Mouse (Mus musculus) neural tube, embryonic 12.5 days (tissue): ENCODE results near the gene Llgl2. TPM values are rescaled to one million over a fixed set of nuclear protein-coding genes. Genes with fewer than 3 reads are reported as not detected.

Experiments used
- ATAC-seq: fragments of 200-750 bp; cut with Nextera tagmentation; 2 replicates; pipeline ENCODE4 v1.8.0; 2017; ENCODE audit warnings: low read depth, mild to moderate bottlenecking, moderate TSS enrichment, moderate library complexity; ENCODE audit not compliant: low FRiP score
- H3K27ac ChIP-seq: fragments of 300-500 bp; sonication (generic); 2 replicates; pipeline ENCODE4 v1.5.1; 2016
- H3K27me3 ChIP-seq: fragments of 300-500 bp; sonication (generic); replicated peaks from 2 replicates; pipeline ENCODE4 v1.6.1; 2016; ENCODE audit warnings: mild to moderate bottlenecking
- H3K36me3 ChIP-seq: fragments of 300-500 bp; sonication (generic); 2 replicates; pipeline ENCODE4 v1.6.1; 2016; ENCODE audit warnings: mild to moderate bottlenecking
- H3K4me1 ChIP-seq: fragments of 300-500 bp; sonication (generic); 2 replicates; pipeline ENCODE4 v1.6.1; 2016
- H3K4me2 ChIP-seq: fragments of 300-500 bp; sonication (generic); replicated peaks from 2 replicates; pipeline ENCODE4 v1.6.1; 2016; ENCODE audit warnings: mild to moderate bottlenecking
- H3K4me3 ChIP-seq: fragments of 300-500 bp; sonication (generic); 2 replicates; pipeline ENCODE4 v1.5.1; 2016
- H3K9ac ChIP-seq: fragments of 300-500 bp; sonication (generic); 2 replicates; pipeline ENCODE4 v1.6.1; 2016; ENCODE audit warnings: mild to moderate bottlenecking
- H3K9me3 ChIP-seq: fragments of 300-500 bp; sonication (generic); 2 replicates; pipeline ENCODE4 v1.6.1; 2016; ENCODE audit warnings: mild to moderate bottlenecking
- WGBS: fragments of 180-500 bp; shearing (Covaris S2); methylation state at CpG from one replicate; pipeline ENCODE4 v1.1.7; 2016; 5-methylcytosine and 5-hydroxymethylcytosine counted together
- polyA plus RNA-seq: library from polyadenylated mRNA; unstranded; fragments of >200 nt; fragmentation: Nextera tagmentation; extraction: Ambion mirVana; gene quantifications from 2 replicates; pipeline ENCODE4 v1.2.1, GENCODE M21; 2016

Llgl2 gene
- polyA plus RNA-seq, 1 experiment from 2014 or later: 5.7 TPM

GRCm38 (mm10) chr11:115811381-115812093 is 12.3 kb upstream of the Llgl2 start:
- H3K4me1 ChIP-seq: peaks cover 76% of the 10 kb centered on the region
- H3K27me3 ChIP-seq: no peaks in the 10 kb centered on the region
- H3K9ac ChIP-seq: peak overlapping the region; percentile 83
- peaks cover 26% of the 10 kb centered on the region for H3K36me3 ChIP-seq
- peak overlapping the region; percentile 94 for H3K4me3 ChIP-seq
- H3K9me3 ChIP-seq: no peaks in the 10 kb centered on the region
- H3K27ac ChIP-seq: no peak overlapping the region
- no peak for ATAC-seq
- WGBS: 80% methylated on average over 20 of the region's 20 CpGs
- peak overlapping the region; percentile 94 for H3K4me2 ChIP-seq

DNA sequence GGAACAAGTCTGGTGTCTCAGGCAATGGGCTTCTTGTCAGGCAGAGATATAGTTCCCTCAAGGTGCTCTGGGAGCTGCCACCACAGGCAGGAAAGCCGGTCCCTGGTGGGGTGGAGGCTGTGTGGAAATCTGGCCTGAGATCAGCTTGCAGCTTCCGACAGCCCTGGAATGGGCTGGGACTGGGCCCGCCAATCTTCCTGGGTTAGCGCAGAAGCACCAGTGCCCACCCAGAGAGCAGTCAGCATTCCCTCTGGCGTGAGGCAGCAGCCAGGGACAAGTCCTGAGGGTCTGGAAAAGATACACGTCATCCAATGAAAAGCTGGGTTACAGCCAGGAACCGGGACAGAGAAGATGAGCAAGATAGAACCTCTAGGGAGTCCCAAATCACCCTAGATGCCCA is 11.8 kb upstream of the Llgl2 start:
- H3K36me3 ChIP-seq: peaks cover 26% of the 10 kb centered on the region
- H3K27me3 ChIP-seq: no peaks in the 10 kb centered on the region
- peak overlapping the region; percentile 94 for H3K4me3 ChIP-seq
- peaks cover 74% of the 10 kb centered on the region for H3K4me1 ChIP-seq
- no peak overlapping the region for H3K27ac ChIP-seq
- H3K9ac ChIP-seq: peak overlapping the region; percentile 83
- no peaks in the 10 kb centered on the region for H3K9me3 ChIP-seq
- no peak for ATAC-seq
- peak overlapping the region; percentile 94 for H3K4me2 ChIP-seq
- 52% methylated on average over 7 of the region's 7 CpGs for WGBS

DNA sequence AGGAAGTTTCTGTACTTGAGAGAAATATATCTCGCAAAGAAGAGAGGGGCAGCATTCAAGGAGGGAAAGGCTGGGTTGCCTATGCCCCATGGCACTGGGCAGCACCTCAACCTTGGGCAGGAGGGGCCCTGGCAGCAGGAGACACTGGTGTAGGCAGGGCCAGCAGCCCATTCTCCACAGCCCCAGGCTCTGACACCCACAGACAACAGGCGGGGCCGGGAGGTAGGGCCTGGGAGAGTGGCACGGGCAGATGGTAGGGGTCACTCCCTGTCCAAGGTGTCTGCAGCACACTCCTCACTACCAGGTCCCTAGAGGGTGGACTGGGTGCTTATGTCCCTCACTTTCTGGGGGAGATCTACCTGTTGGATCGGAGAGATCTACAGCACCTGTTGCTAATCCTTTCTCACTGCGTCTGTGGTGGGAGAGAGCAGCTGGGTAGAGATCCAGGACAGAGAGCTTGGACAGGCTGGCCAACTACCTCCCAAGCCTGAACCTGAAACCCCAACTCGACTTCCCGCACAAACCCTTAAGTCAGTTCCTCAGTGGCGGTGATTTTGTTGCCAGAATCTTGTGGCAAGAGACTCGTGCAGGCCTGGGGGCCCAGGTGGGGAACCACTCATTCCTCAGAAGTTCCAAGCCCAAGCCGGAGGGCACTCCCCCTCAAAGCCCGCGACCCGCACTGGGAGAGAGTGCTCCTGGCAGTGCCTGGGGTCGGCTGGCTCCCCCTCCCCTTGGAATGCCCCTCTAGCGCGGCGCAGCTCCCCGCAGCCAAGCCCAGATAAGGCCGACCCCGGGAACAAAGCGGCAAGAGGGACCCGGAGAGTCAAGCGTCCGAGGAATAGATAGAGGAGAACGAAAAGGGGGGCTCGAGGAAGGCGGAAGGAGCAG is 11.1 kb upstream of the Llgl2 start:
- 5% methylated on average over 28 of the region's 28 CpGs for WGBS
- Histone ChIP-seq H3K4me2 (peak overlapping the region; percentile 94), H3K27me3 (no peaks in the 10 kb centered on the region), H3K9me3 (no peaks in the 10 kb centered on the region), H3K4me3 (peak overlapping the region; percentile 94), H3K9ac (peak overlapping the region; percentile 83), H3K27ac (0 out of 2 replicates have a peak overlapping the region, but pooled peaks have one; percentile 20), H3K36me3 (peaks cover 29% of the 10 kb centered on the region), H3K4me1 (peaks cover 68% of the 10 kb centered on the region)
- ATAC-seq: peak; percentile 17

GRCm38 (mm10) chr11:115813507-115814296 is 10.1 kb upstream of the Llgl2 start, which contains the start of gene Caskin2:
TSS of gene Caskin2 (minus strand) at chr11:115813639.
- no peaks in the 10 kb centered on the region for H3K27me3 ChIP-seq
- H3K4me2 ChIP-seq: peak within 1 kb of the TSS; percentile 94
- peaks cover 58% of the 10 kb centered on the region for H3K4me1 ChIP-seq
- peaks cover 35% of the 10 kb centered on the region for H3K36me3 ChIP-seq
- ATAC-seq: peak; percentile 91
- no peaks in the 10 kb centered on the region for H3K9me3 ChIP-seq
- peak within 1 kb of the TSS; percentile 94 for H3K4me3 ChIP-seq
- H3K27ac ChIP-seq: 0 out of 2 replicates have a peak within 1 kb of the TSS, but pooled peaks have one; percentile 20
- peak within 1 kb of the TSS; percentile 88 for H3K9ac ChIP-seq
- 1% methylated on average over 43 of the region's 44 CpGs for WGBS

GRCm38 (mm10) chr11:115814605-115815450 is 9.0 kb upstream of the Llgl2 start, which contains the start of gene Tsen54:
TSS of gene Tsen54 (plus strand) at chr11:115814724.
- H3K36me3 ChIP-seq: peaks cover 38% of the 10 kb centered on the region
- H3K4me3 ChIP-seq: peak within 1 kb of the TSS; percentile 94
- H3K4me2 ChIP-seq: peak within 1 kb of the TSS; percentile 94
- peak within 1 kb of the TSS; percentile 66; the same call in 1 of the 2 replicates for H3K27ac ChIP-seq
- H3K27me3 ChIP-seq: no peaks in the 10 kb centered on the region
- WGBS: under 1% methylated on average over 84 of the region's 84 CpGs
- no peaks in the 10 kb centered on the region for H3K9me3 ChIP-seq
- H3K9ac ChIP-seq: peak within 1 kb of the TSS; percentile 88
- peaks cover 47% of the 10 kb centered on the region for H3K4me1 ChIP-seq
- ATAC-seq: peak; percentile 55

GRCm38 (mm10) chr11:115817331-115817730 is 6.5 kb upstream of the Llgl2 start:
- H3K4me3 ChIP-seq: no peak overlapping the region
- ATAC-seq: no peak
- H3K27ac ChIP-seq: no peak overlapping the region
- no peak overlapping the region for H3K4me2 ChIP-seq
- H3K9ac ChIP-seq: no peak overlapping the region
- peaks cover 44% of the 10 kb centered on the region for H3K36me3 ChIP-seq
- peaks cover 22% of the 10 kb centered on the region for H3K4me1 ChIP-seq
- WGBS: 94% methylated on average over 5 of the region's 5 CpGs
- no peaks in the 10 kb centered on the region for H3K27me3 ChIP-seq
- no peaks in the 10 kb centered on the region for H3K9me3 ChIP-seq

DNA sequence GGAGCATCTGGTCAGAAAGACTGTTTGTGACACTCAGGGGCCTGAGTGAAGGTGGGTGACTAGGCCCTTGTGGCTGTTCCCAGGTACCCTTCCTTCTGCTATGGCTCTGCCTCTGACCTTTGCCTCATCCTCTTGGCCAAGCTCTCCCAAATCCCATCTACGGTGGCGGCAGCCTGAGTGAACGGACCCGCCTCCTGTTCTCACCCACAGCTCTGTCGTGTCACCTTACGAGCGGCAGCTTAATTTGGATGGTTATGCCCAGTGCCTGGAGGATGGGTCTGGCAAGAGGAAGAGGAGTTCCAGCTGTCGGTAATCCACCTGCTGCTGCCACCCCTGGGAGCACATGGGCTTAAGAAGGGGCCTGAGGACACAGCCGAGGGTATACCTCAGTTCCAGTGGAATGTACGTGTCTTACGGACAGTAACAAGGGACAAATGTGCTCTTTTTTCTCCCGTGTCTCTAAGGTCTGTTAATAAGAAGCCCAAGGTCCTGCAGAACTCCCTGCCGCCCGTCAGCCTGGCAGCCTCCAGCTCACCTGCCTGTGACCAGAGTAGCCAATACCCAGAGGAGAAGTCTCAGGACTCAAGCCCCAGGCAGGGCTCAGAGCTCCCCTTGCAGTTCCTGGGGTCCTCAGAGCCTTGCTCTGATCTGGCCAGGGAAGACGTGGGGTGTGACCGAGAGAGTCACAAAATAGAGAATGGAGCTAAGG is 3.8 kb upstream of the Llgl2 start:
- no peak overlapping the region for H3K4me2 ChIP-seq
- H3K36me3 ChIP-seq: peaks cover 49% of the 10 kb centered on the region
- H3K27me3 ChIP-seq: peaks cover 20% of the 10 kb centered on the region
- H3K27ac ChIP-seq: no peak overlapping the region
- no peaks in the 10 kb centered on the region for H3K9me3 ChIP-seq
- no peak overlapping the region for H3K9ac ChIP-seq
- H3K4me3 ChIP-seq: no peak overlapping the region
- peaks cover 24% of the 10 kb centered on the region for H3K4me1 ChIP-seq
- no peak for ATAC-seq
- 90% methylated on average over 16 of the region's 16 CpGs for WGBS

DNA sequence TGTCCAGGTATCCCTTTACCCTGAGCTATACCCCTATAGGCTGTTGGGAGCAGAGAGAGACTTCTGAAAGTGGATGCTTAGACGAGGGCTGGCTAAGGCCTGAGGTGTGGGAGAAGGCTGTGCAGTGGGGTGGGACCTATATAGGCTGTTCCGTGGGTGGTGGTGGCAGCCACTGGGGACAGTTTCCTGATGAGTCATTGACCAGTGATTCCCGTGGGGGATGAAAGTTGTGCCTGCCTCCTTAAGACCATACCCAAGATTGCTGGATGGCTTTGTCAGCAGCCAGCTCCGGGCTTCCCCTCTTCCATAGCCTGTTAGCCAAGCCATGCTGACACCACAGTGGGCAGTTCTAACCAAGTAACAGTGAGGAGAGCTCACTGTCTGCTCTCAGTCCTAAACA is 2.8 kb upstream of the Llgl2 start:
- Histone ChIP-seq H3K27me3 (peaks cover 29% of the 10 kb centered on the region), H3K9ac (no peak overlapping the region), H3K36me3 (peaks cover 49% of the 10 kb centered on the region), H3K9me3 (no peaks in the 10 kb centered on the region), H3K4me1 (peaks cover 15% of the 10 kb centered on the region), H3K4me2 (no peak overlapping the region), H3K27ac (no peak overlapping the region), H3K4me3 (no peak overlapping the region)
- no peak for ATAC-seq
- 88% methylated on average over 4 of the region's 4 CpGs for WGBS

DNA sequence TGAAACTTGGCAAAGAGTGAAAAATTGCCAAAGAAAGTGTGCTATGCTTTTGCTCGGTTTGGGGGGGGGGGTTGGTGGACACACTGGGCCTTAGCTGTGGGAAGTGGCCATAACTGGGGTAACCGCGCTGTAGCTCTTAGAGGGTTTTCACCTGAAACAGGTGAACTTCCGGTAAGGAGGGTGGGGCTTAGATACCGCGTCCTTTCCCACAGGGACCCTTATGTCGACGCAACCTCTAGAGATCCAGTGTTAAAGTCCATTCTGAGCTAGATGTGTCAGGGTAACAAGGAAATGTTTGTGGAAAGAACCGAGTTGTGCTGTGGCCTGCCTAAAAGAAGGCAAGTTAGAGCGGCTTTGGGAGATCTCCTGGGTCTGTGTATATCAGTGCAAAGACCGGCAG is 964 bp downstream of the Llgl2 start:
- Histone ChIP-seq H3K27me3 (peaks cover 31% of the 10 kb centered on the region), H3K27ac (no peak overlapping the region), H3K36me3 (peaks cover 30% of the 10 kb centered on the region), H3K4me2 (peak overlapping the region; percentile 97), H3K4me1 (peaks cover 14% of the 10 kb centered on the region), H3K4me3 (no peak overlapping the region), H3K9ac (no peak overlapping the region), H3K9me3 (no peaks in the 10 kb centered on the region)
- no peak for ATAC-seq
- WGBS: 19% methylated on average over 11 of the region's 11 CpGs

DNA sequence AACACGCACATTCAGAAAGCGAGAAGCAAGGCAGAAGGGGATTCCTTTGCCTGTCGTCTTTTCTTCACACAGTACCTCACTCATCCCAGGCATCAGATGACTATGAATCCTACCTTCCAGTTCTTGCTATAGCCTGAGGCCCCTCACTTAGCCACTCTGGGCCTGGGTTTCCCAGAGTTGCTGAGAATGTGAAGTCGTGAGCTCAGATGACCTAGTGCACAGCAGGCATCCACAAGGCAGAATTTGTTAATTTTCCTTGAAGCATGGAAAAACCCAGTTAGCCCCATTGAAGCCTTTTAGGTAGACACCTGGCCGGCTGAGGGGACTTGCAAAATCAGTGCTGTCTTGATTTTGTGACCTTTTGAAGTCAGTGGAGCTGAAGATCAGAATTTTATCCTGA is 2.6 kb downstream of the Llgl2 start:
- 48% methylated on average over 5 of the region's 5 CpGs for WGBS
- H3K27me3 ChIP-seq: peaks cover 45% of the 10 kb centered on the region

More for the DNA sequence above, 2.6 kb downstream of the Llgl2 start:
- no peak for ATAC-seq
- Histone ChIP-seq H3K4me1 (peaks cover 24% of the 10 kb centered on the region), H3K9me3 (no peaks in the 10 kb centered on the region), H3K27ac (no peak overlapping the region), H3K9ac (no peak overlapping the region), H3K36me3 (peaks cover 13% of the 10 kb centered on the region), H3K4me2 (no peak overlapping the region), H3K4me3 (no peak overlapping the region)
